Mouse (Mus musculus): ENCODE measurements around the gene Tsnaxip1. TPM values are rescaled to one million over a fixed set of nuclear protein-coding genes. Genes with fewer than 3 reads are reported as not detected.

Gene Tsnaxip1
- polyA plus RNA-seq, 1 experiment from 2014 or later, result 0.23 TPM

- no peak overlapping the region for H3K4me2 ChIP-seq (ENCODE audit: low read depth, low read length, severe bottlenecking)
- WGBS, result 92% methylated on average over 6 of the region's 6 CpGs
- DNase-seq (ENCODE audit: low spot score), result no peak
Observed at GRCm38 (mm10) chr8:105892432-105892831, 64.9 kb downstream of the Tsnaxip1 start.

GRCm38 (mm10) chr8:105893339-105893738, 65.8 kb downstream of the Tsnaxip1 start, which contains the start of gene Nrn1l:
TSS of gene Nrn1l (plus strand) at chr8:105893567.
- Histone ChIP-seq H3K4me2 (ENCODE audit: low read depth, low read length, severe bottlenecking) (no peak within 1 kb of the TSS), H3K9ac (ENCODE audit: low read length) (no peak within 1 kb of the TSS), H3K4me3 (ENCODE audit: low read depth, low read length) (no peak within 1 kb of the TSS), H3K27ac (ENCODE audit: low read depth, low read length) (no peak within 1 kb of the TSS), H3K27me3 (ENCODE audit: control insufficient read depth, insufficient read depth, low read length) (no peaks in the 10 kb centered on the region), H3K9me3 (ENCODE audit: control insufficient read depth, low read length) (no peaks in the 10 kb centered on the region), H3K4me1 (replicated peaks; ENCODE audit: control insufficient read depth, insufficient read depth, low read length) (peaks cover 5% of the 10 kb centered on the region; the same call in 1 of the 2 replicates), H3K36me3 (ENCODE audit: control insufficient read depth, insufficient read depth, low read length) (peaks cover 12% of the 10 kb centered on the region)
- peak; percentile 92 for ATAC-seq (replicated peaks; ENCODE audit: low FRiP score)
- peak; percentile 83 for DNase-seq (ENCODE audit: low spot score)
- WGBS, result 5% methylated on average over 11 of the region's 11 CpGs

More at GRCm38 (mm10) chr8:105892432-105892831, 64.9 kb downstream of the Tsnaxip1 start:
- H3K27ac ChIP-seq (ENCODE audit: low read depth, low read length), result no peak overlapping the region
- H3K9ac ChIP-seq (ENCODE audit: low read length), result no peak overlapping the region
- no peaks in the 10 kb centered on the region for H3K9me3 ChIP-seq (ENCODE audit: control insufficient read depth, low read length)
- ATAC-seq (replicated peaks; ENCODE audit: low FRiP score), result 0 out of 2 replicates have a peak, but pooled peaks have one; percentile 6
- H3K4me1 ChIP-seq (replicated peaks; ENCODE audit: control insufficient read depth, insufficient read depth, low read length), result peaks cover 5% of the 10 kb centered on the region; the same call in 1 of the 2 replicates
- no peak overlapping the region for H3K4me3 ChIP-seq (ENCODE audit: low read depth, low read length)
- no peaks in the 10 kb centered on the region for H3K27me3 ChIP-seq (ENCODE audit: control insufficient read depth, insufficient read depth, low read length)
- peaks cover 16% of the 10 kb centered on the region for H3K36me3 ChIP-seq (ENCODE audit: control insufficient read depth, insufficient read depth, low read length)

Other genes starting within 250 kb of the Tsnaxip1 start
- 18.2 and 18.9 TPM in 2 replicates for gene Ripor1, start 222.5 kb upstream of the Tsnaxip1 start, polyA plus RNA-seq (2014; fragmentation: Nextera tagmentation; extraction: Ambion mirVana)
- 134 and 145 TPM in 2 replicates for gene Ctcf, start 191.2 kb upstream of the Tsnaxip1 start, polyA plus RNA-seq (2014; fragmentation: Nextera tagmentation; extraction: Ambion mirVana)
- 0.49 and 1.6 TPM in 2 replicates for gene Agrp, start 190.3 kb upstream of the Tsnaxip1 start, polyA plus RNA-seq (2014; fragmentation: Nextera tagmentation; extraction: Ambion mirVana)
- 1.8 and 2.0 TPM in 2 replicates for gene Carmil2, start 141.5 kb upstream of the Tsnaxip1 start, polyA plus RNA-seq (2014; fragmentation: Nextera tagmentation; extraction: Ambion mirVana)
- gene Acd, start 126.6 kb upstream of the Tsnaxip1 start, polyA plus RNA-seq (2014; fragmentation: Nextera tagmentation; extraction: Ambion mirVana), result 76.9 and 83.6 TPM in 2 replicates
- gene Pard6a, start 126.6 kb upstream of the Tsnaxip1 start, polyA plus RNA-seq (2014; fragmentation: Nextera tagmentation; extraction: Ambion mirVana), result 24.9 and 25.1 TPM in 2 replicates
- gene 4933405L10Rik, start 120.1 kb upstream of the Tsnaxip1 start, polyA plus RNA-seq (2014; fragmentation: Nextera tagmentation; extraction: Ambion mirVana), result 0.36 TPM in 1 of 2 replicates, not detected in the other
- gene Enkd1, start 119.5 kb upstream of the Tsnaxip1 start, polyA plus RNA-seq (2014; fragmentation: Nextera tagmentation; extraction: Ambion mirVana), result 43.0 and 44.4 TPM in 2 replicates
- 38.0 and 49.3 TPM in 2 replicates for gene Gfod2, start 69.1 kb upstream of the Tsnaxip1 start, polyA plus RNA-seq (2014; fragmentation: Nextera tagmentation; extraction: Ambion mirVana)
- gene Ranbp10, start 381 bp upstream of the Tsnaxip1 start, polyA plus RNA-seq (2014; fragmentation: Nextera tagmentation; extraction: Ambion mirVana), result 15.8 and 16.1 TPM in 2 replicates
- gene Cenpt, start 25.5 kb downstream of the Tsnaxip1 start, polyA plus RNA-seq (2014; fragmentation: Nextera tagmentation; extraction: Ambion mirVana), result 59.7 and 62.0 TPM in 2 replicates
- 85.6 and 87.3 TPM in 2 replicates for gene Thap11, start 27.4 kb downstream of the Tsnaxip1 start, polyA plus RNA-seq (2014; fragmentation: Nextera tagmentation; extraction: Ambion mirVana)
- gene Nutf2, start 32.8 kb downstream of the Tsnaxip1 start, polyA plus RNA-seq (2014; fragmentation: Nextera tagmentation; extraction: Ambion mirVana), result 355 and 371 TPM in 2 replicates
- gene Edc4, start 53.1 kb downstream of the Tsnaxip1 start, polyA plus RNA-seq (2014; fragmentation: Nextera tagmentation; extraction: Ambion mirVana), result 62.7 and 65.2 TPM in 2 replicates
- 1.1 TPM in 1 of 2 replicates, not detected in the other for gene Nrn1l, start 65.8 kb downstream of the Tsnaxip1 start, polyA plus RNA-seq (2014; fragmentation: Nextera tagmentation; extraction: Ambion mirVana)
- 22.1 and 23.1 TPM in 2 replicates for gene Pskh1, start 72.7 kb downstream of the Tsnaxip1 start, polyA plus RNA-seq (2014; fragmentation: Nextera tagmentation; extraction: Ambion mirVana)
- 1.1 and 2.5 TPM in 2 replicates for gene Ctrl, start 106.1 kb downstream of the Tsnaxip1 start, polyA plus RNA-seq (2014; fragmentation: Nextera tagmentation; extraction: Ambion mirVana)
- 20.9 and 21.5 TPM in 2 replicates for gene Psmb10, start 110.7 kb downstream of the Tsnaxip1 start, polyA plus RNA-seq (2014; fragmentation: Nextera tagmentation; extraction: Ambion mirVana)
- 0.55 and 0.60 TPM in 2 replicates for gene Lcat, start 115.7 kb downstream of the Tsnaxip1 start, polyA plus RNA-seq (2014; fragmentation: Nextera tagmentation; extraction: Ambion mirVana)
- 10.6 and 11.4 TPM in 2 replicates for gene Slc12a4, start 138.4 kb downstream of the Tsnaxip1 start, polyA plus RNA-seq (2014; fragmentation: Nextera tagmentation; extraction: Ambion mirVana)
- not detected in 2 replicates for gene Dpep3, start 151.7 kb downstream of the Tsnaxip1 start, polyA plus RNA-seq (2014; fragmentation: Nextera tagmentation; extraction: Ambion mirVana)
- 16.5 and 20.7 TPM in 2 replicates for gene Dus2, start 163.6 kb downstream of the Tsnaxip1 start, polyA plus RNA-seq (2014; fragmentation: Nextera tagmentation; extraction: Ambion mirVana)
- gene Dpep2nb, start 178.2 kb downstream of the Tsnaxip1 start, polyA plus RNA-seq (2014; fragmentation: Nextera tagmentation; extraction: Ambion mirVana), result not detected in 2 replicates
- 21.0 and 22.4 TPM in 2 replicates for gene Ddx28, start 184.2 kb downstream of the Tsnaxip1 start, polyA plus RNA-seq (2014; fragmentation: Nextera tagmentation; extraction: Ambion mirVana)
- 4.5 and 5.3 TPM in 2 replicates for gene Nfatc3, start 231.1 kb downstream of the Tsnaxip1 start, polyA plus RNA-seq (2014; fragmentation: Nextera tagmentation; extraction: Ambion mirVana)